Mouse (Mus musculus): Measurements from ENCODE around the gene Map2k6. TPM values are rescaled to one million over a fixed set of nuclear protein-coding genes. Genes with fewer than 3 reads are reported as not detected.

Map2k6 gene
- polyA plus RNA-seq (2014; fragmentation: Illumina TruSeq; extraction: RNeasy Lipid Tissue Mini Kit (QIAGEN cat#74804); ENCODE audit: low read depth, low replicate concordance): 5.5 TPM

DNA sequence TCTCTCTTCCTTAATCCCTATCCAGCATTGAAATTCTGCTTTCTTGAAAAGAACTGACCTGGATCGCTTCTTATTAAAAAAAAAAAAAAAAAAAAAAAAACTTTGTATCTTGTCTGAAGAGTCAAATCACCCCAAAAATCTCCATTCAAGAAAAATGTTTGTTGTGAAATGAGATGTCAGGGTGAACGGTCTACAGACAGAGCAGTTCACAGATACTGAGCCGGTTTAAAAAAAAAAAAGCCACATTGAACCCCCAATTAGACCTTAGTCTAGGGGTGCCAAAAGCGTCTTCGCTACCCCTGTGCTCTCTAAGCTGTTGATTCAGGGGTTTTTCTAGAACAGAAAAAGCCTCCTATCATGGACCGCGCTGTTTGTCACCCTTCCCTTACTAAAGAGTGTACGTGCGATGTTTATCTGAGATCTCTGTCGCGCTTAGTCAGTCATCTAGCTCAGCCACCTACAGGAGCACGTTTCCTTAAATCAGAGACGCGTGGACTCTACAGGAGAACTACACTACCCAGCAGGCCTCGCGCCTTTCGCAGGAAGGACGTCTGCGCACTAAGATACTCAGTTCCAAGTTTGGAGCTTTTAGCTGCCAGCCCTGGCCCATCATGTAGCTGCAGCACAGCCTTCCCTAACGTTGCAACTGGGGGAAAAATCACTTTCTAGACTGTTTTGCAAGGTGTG lies at the start of gene Map2k6:
Gene Map2k6, plus strand, starts transcription at position 570 of the 687 bp plus-strand sequence.

Other genes with a start within 250 kb of the Map2k6 start
- gene Abca9, start 230.9 kb upstream of the Map2k6 start, polyA plus RNA-seq (2014; fragmentation: Illumina TruSeq; extraction: RNeasy Lipid Tissue Mini Kit (QIAGEN cat#74804); ENCODE audit: low read depth, low replicate concordance): 8.0 TPM
- 4.4 TPM for gene Abca6, start 147.3 kb upstream of the Map2k6 start, polyA plus RNA-seq (2014; fragmentation: Illumina TruSeq; extraction: RNeasy Lipid Tissue Mini Kit (QIAGEN cat#74804); ENCODE audit: low read depth, low replicate concordance)
- 4.4 TPM for gene Abca5, start 61.4 kb upstream of the Map2k6 start, polyA plus RNA-seq (2014; fragmentation: Illumina TruSeq; extraction: RNeasy Lipid Tissue Mini Kit (QIAGEN cat#74804); ENCODE audit: low read depth, low replicate concordance)